Mouse (Mus musculus): ENCODE results near the gene Aox1. TPM values are rescaled to one million over a fixed set of nuclear protein-coding genes. Genes with fewer than 3 reads are reported as not detected.
A peak's percentile ranks its signal among the peaks of the same experiment; 100 is the strongest.
"Not testable (repeated sequence)": the region's sequence is repeated elsewhere in the genome, so short reads cannot be mapped to it uniquely, and the experiment has no call there.

Aox1 gene
- polyA plus RNA-seq (2015; fragmentation: Nextera tagmentation; extraction: Ambion mirVana): 0.09 and 0.10 TPM in 2 replicates

DNA sequence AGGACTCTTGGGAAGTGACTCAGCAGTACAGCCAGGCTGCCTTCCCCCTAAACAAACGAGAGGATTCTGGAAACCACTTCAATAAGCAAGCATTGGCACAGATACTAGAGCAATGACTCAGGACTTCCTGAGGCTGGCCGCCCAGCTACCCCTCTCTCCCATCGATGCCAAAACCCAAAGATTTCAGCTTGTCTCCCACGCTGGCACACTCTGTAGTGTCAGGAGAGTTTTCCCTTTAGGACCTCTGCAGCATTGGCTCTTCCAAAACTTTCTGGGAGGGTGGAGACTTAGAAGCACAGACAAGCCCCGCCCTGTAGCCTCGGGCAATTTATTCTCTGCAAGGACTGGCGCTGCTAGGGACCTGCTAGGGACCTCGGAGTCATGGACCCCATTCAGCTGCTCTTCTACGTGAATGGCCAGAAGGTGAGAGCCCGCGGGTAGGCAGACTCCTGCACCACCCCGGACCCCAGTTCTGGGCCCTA lies at the start of gene Aox1:
TSS of gene Aox1 (plus strand) at position 296 of the 482 bp plus-strand sequence.
- Histone ChIP-seq H3K9me3 (replicated peaks) (no peaks in the 10 kb centered on the region), H3K27ac (no peak within 1 kb of the TSS), H3K9ac (no peak within 1 kb of the TSS), H3K36me3 (ENCODE audit: poor library complexity, severe bottlenecking) (peaks cover under 1% of the 10 kb centered on the region), H3K4me2 (peak within 1 kb of the TSS; percentile 24), H3K4me3 (no peak within 1 kb of the TSS), H3K4me1 (peaks cover 12% of the 10 kb centered on the region), H3K27me3 (no peaks in the 10 kb centered on the region)
- 19% methylated on average over 12 of the region's 12 CpGs for WGBS
- ATAC-seq: 0 out of 2 replicates have a peak, but pooled peaks have one; percentile 56

DNA sequence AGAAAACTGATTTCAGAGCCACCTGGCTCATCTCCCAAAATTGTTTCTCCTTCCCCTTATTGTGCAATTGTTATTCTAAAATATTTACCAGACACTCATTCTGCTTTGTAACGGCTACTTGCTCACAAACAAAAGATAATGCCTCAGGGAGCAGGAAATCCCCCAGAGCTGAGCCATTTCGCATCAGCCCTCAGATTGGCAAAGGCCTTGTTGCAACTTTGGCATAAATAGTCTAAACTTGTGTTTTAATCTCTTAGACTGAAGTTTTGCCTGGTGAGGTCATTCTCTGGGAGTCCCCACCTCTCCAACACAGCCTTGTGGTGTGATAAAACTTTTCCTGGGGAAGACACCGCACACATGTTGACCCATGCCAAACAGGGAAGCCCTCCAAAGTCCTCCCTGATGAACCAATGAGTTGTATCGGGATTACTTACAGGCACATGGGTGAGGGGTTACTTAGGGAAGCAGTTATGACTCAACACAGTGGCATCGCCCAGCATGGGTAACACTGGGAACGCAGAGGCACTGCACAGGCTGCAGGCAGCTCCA lies 40.6 kb upstream of the Aox1 start:
- Histone ChIP-seq H3K4me2 (no peak overlapping the region), H3K36me3 (ENCODE audit: poor library complexity, severe bottlenecking) (no peaks in the 10 kb centered on the region), H3K27me3 (no peaks in the 10 kb centered on the region), H3K4me3 (no peak overlapping the region), H3K27ac (no peak overlapping the region), H3K9me3 (replicated peaks) (no peaks in the 10 kb centered on the region), H3K4me1 (peaks cover 6% of the 10 kb centered on the region; the same call in 1 of the 2 replicates), H3K9ac (no peak overlapping the region)
- WGBS: 53% methylated on average over 6 of the region's 6 CpGs
- ATAC-seq: no peak

DNA sequence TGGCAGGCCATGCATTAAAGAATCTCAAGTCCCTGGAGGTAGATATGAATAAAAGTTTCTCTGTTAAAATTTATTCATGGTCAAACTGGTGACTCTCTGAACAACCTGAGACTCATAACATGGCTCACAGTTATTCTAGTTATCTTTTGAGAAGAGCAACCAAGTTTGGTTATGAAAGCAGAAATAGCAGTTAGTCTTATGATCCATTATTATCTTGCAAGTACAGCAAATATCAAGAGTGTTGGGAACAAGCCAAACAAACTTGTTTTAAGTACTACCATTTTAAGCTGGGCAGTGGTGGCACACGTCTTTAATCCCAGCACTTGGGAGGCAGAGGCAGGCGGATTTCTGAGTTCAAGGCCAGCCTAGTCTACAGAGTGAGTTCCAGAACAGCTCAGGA lies 38.5 kb upstream of the Aox1 start:
- no peak overlapping the region for H3K9ac ChIP-seq
- no peak for ATAC-seq
- 80% methylated on average over 2 of the region's 2 CpGs for WGBS

GRCm38 (mm10) chr1:57995432-57996132 lies 34.1 kb upstream of the Aox1 start, which contains the start of gene Sgo2a:
Sgo2a (plus strand) TSS chr1:57995971.
- Histone ChIP-seq H3K36me3 (ENCODE audit: poor library complexity, severe bottlenecking) (no peaks in the 10 kb centered on the region), H3K9ac (peak within 1 kb of the TSS; percentile 76), H3K27me3 (no peaks in the 10 kb centered on the region), H3K9me3 (replicated peaks) (no peaks in the 10 kb centered on the region), H3K4me2 (peak within 1 kb of the TSS; percentile 84), H3K27ac (peak within 1 kb of the TSS; percentile 88), H3K4me1 (peaks cover 23% of the 10 kb centered on the region), H3K4me3 (peak within 1 kb of the TSS; percentile 78)
- WGBS: 7% methylated on average over 30 of the region's 30 CpGs
- peak; percentile 100 for ATAC-seq

More for the DNA sequence above, 38.5 kb upstream of the Aox1 start:
- Histone ChIP-seq H3K27ac (no peak overlapping the region), H3K9me3 (replicated peaks) (no peaks in the 10 kb centered on the region), H3K36me3 (ENCODE audit: poor library complexity, severe bottlenecking) (no peaks in the 10 kb centered on the region), H3K27me3 (no peaks in the 10 kb centered on the region), H3K4me2 (no peak overlapping the region), H3K4me3 (no peak overlapping the region), H3K4me1 (peaks cover 8% of the 10 kb centered on the region)

DNA sequence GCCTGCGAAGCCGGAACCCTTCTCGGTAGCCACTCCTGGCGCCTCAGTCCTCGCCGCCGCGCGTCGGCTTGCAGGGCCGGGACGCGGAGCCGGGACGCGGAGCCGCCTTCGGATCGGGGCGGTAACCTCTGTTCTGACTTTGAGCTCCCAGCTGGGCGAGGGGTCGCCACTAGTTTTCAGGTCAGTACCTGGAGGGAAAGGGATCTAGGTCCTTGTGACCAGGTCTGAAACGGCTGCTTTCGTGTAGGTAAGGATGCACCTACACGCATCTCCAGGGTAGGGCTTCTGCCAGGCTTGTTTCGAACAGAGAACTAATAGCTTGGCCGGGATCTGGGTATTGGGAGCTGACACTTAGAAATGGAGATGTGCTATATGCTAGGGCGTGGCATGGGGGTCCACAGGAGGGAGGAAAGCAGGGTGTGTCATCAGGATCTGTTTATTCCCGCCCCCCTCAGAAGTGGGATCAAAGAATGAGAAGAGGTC lies 33.6 kb upstream of the Aox1 start:
- peak overlapping the region; percentile 46 for H3K27ac ChIP-seq
- WGBS: under 1% methylated on average over 29 of the region's 29 CpGs
- peak overlapping the region; percentile 84 for H3K4me2 ChIP-seq
- H3K9ac ChIP-seq: peak overlapping the region; percentile 76
- no peak; the same call in 1 of the 2 replicates for ATAC-seq
- H3K4me1 ChIP-seq: peaks cover 23% of the 10 kb centered on the region
- H3K9me3 ChIP-seq (replicated peaks): no peaks in the 10 kb centered on the region
- no peaks in the 10 kb centered on the region for H3K36me3 ChIP-seq (ENCODE audit: poor library complexity, severe bottlenecking)
- H3K27me3 ChIP-seq: no peaks in the 10 kb centered on the region
- H3K4me3 ChIP-seq: peak overlapping the region; percentile 78

DNA sequence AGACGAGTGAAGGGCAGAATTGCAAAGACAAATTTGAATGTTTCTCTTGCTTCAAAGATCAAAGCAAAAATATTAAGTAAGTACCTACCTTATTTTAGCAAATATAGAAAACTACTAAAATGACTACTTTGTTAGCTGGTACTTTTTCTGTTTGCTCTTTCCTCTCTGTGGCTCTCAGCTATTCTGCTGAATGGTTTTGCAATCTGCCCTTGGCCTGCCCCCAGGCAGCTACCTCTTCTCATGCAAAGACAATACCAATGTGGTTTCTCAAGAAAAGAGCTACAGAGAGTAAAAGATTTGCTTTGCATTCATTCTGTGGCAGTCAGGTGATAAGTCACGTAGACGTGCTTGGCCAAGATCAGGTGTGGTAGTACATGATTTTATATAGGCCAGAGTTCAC lies 31.6 kb upstream of the Aox1 start:
- peak overlapping the region; percentile 84; the same call in 1 of the 2 replicates for H3K4me2 ChIP-seq
- peaks cover 3% of the 10 kb centered on the region; the same call in 1 of the 2 replicates for H3K36me3 ChIP-seq (ENCODE audit: poor library complexity, severe bottlenecking)
- no peaks in the 10 kb centered on the region for H3K27me3 ChIP-seq
- no peak overlapping the region for H3K27ac ChIP-seq
- no peak overlapping the region for H3K9ac ChIP-seq
- no peak for ATAC-seq
- peaks cover 23% of the 10 kb centered on the region for H3K4me1 ChIP-seq
- H3K4me3 ChIP-seq: no peak overlapping the region
- no peaks in the 10 kb centered on the region for H3K9me3 ChIP-seq (replicated peaks)
- WGBS: 71% methylated on average over 3 of the region's 3 CpGs

DNA sequence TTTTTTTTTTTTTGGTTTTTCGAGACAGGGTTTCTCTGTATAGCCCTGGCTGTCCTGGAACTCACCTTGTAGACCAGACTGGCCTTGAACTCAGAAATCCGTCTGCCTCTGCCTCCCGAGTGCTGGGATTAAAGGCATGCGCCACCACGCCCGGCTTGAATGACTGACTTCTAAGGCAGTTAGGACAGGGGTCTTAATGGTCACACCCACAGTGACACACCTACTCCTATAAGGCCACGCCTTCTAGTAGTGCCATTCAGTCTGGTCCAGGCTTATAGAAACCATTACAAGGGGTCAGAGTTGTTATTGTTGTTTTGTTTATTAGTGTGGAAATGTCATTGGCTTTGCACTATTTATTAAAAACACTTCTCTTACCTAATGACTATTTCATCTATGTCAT lies 23.3 kb upstream of the Aox1 start:
- peaks cover 25% of the 10 kb centered on the region for H3K36me3 ChIP-seq (ENCODE audit: poor library complexity, severe bottlenecking)
- 93% methylated on average over 6 of the region's 7 CpGs for WGBS
- H3K27ac ChIP-seq; H3K9me3 ChIP-seq (replicated peaks); H3K27me3 ChIP-seq; H3K9ac ChIP-seq; ATAC-seq; H3K4me3 ChIP-seq; H3K4me2 ChIP-seq; H3K4me1 ChIP-seq: not testable (repeated sequence)

DNA sequence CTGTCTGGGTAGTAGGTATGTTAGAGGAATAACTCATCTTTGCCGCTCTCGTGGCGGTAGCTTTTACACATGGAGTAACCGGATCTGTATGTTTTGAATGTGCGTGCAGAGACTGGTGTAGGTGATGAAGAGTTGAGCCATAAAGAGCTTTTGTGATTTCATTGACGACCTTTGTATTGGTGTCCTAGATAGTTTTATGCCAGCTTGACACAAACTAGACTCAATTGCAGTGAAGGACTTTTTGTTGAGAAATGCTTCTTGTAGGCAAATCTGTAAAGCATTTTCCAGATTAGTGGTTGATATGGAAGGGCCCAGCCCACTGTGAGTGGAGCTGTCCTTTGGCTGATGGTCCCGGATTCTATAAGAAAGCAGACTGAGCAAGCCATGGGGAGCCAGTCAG lies 10.9 kb upstream of the Aox1 start, which contains the start of gene Kctd18:
TSS of gene Kctd18 (minus strand) at position 101 of the 400 bp plus-strand sequence.
- Histone ChIP-seq H3K9ac (no peak within 1 kb of the TSS), H3K27ac (no peak within 1 kb of the TSS), H3K4me2 (no peak within 1 kb of the TSS), H3K4me1 (no peaks in the 10 kb centered on the region), H3K9me3 (replicated peaks) (no peaks in the 10 kb centered on the region), H3K27me3 (no peaks in the 10 kb centered on the region), H3K36me3 (ENCODE audit: poor library complexity, severe bottlenecking) (peaks cover 61% of the 10 kb centered on the region), H3K4me3 (no peak within 1 kb of the TSS)
- ATAC-seq: no peak
- WGBS: 94% methylated on average over 7 of the region's 7 CpGs

GRCm38 (mm10) chr1:58027707-58028106 lies 2.0 kb upstream of the Aox1 start:
- Histone ChIP-seq H3K9me3 (replicated peaks) (no peaks in the 10 kb centered on the region), H3K9ac (0 out of 2 replicates have a peak overlapping the region, but pooled peaks have one; percentile 16), H3K4me2 (no peak overlapping the region), H3K27ac (no peak overlapping the region), H3K4me3 (no peak overlapping the region), H3K27me3 (no peaks in the 10 kb centered on the region), H3K36me3 (ENCODE audit: poor library complexity, severe bottlenecking) (peaks cover 9% of the 10 kb centered on the region), H3K4me1 (peaks cover 12% of the 10 kb centered on the region)
- WGBS: 85% methylated on average over 7 of the region's 7 CpGs
- ATAC-seq: no peak

GRCm38 (mm10) chr1:58030156-58030871 lies 583 bp downstream of the Aox1 start:
- Histone ChIP-seq H3K4me2 (peak overlapping the region; percentile 24), H3K4me1 (peaks cover 12% of the 10 kb centered on the region), H3K9ac (no peak overlapping the region), H3K36me3 (ENCODE audit: poor library complexity, severe bottlenecking) (no peaks in the 10 kb centered on the region), H3K4me3 (no peak overlapping the region), H3K27me3 (no peaks in the 10 kb centered on the region), H3K9me3 (replicated peaks) (no peaks in the 10 kb centered on the region), H3K27ac (no peak overlapping the region)
- 43% methylated on average over 13 of the region's 13 CpGs for WGBS
- ATAC-seq: peak; percentile 50; the same call in 1 of the 2 replicates

GRCm38 (mm10) chr1:58031160-58031769 lies 1.5 kb downstream of the Aox1 start:
- WGBS: 61% methylated on average over 10 of the region's 10 CpGs
- H3K4me1 ChIP-seq: peaks cover 12% of the 10 kb centered on the region

More at GRCm38 (mm10) chr1:58031160-58031769, 1.5 kb downstream of the Aox1 start:
- Histone ChIP-seq H3K4me2 (no peak overlapping the region), H3K9ac (no peak overlapping the region), H3K27ac (no peak overlapping the region), H3K4me3 (no peak overlapping the region), H3K27me3 (no peaks in the 10 kb centered on the region), H3K36me3 (ENCODE audit: poor library complexity, severe bottlenecking) (no peaks in the 10 kb centered on the region), H3K9me3 (replicated peaks) (no peaks in the 10 kb centered on the region)
- peak; percentile 80 for ATAC-seq

Data from forebrain, embryonic 13.5 days (tissue).